26 mouse cellular contexts compared by ENCODE assay signal in genomic region chr9:111644228-111644627, GRCm38 (mm10). TPM values are rescaled to one million over a fixed set of nuclear protein-coding genes. Genes with fewer than 3 reads are reported as not detected.
DNase-seq lines count a peak whose midpoint lies in the region; ATAC-seq and TF ChIP-seq lines count a peak whose summit lies in the region.
"Had no signal": no experiment of that assay in that cellular context is flagged by ENCODE, and none has a peak within 500 bp of the region (broad histone marks: within the 10 kb centered on the region; RNA-seq: fewer than 3 reads in every experiment).

No protein-coding gene starts in this region.

- no peaks in the 10 kb centered on the region for H3K9me3 ChIP-seq in liver, embryonic 11.5 days (ENCODE audit: control insufficient read depth, low read length)
- H3K9me3 ChIP-seq: embryonic facial prominence, embryonic 10.5 days; embryonic facial prominence, embryonic 13.5 days; forebrain, embryonic 12.5 days; forebrain, embryonic 15.5 days; heart, embryonic 10.5 days had no signal

- intact Hi-C loops in heart, postnatal 14 days (cut with DNase I) = no loop called here

- H3K36me3 ChIP-seq in liver, adult 2 months (ENCODE audit: control insufficient read depth, insufficient read depth, low read length) = no peaks in the 10 kb centered on the region
- no peaks in the 10 kb centered on the region for H3K36me3 ChIP-seq in liver, embryonic 11.5 days (ENCODE audit: control insufficient read depth, insufficient read depth, low read length)
- H3K36me3 ChIP-seq: embryonic facial prominence, embryonic 10.5 days; embryonic facial prominence, embryonic 13.5 days; forebrain, embryonic 12.5 days; forebrain, embryonic 15.5 days; heart, embryonic 10.5 days had no signal

- TF ChIP-seq POLR2A in liver, adult 2 months (IDR thresholded peaks at IDR 0.05; ENCODE audit: extremely low read depth, insufficient read depth, low read length) = no peak

- H3K79me2 ChIP-seq in liver, adult 2 months (ENCODE audit: control insufficient read depth, insufficient read depth, low read length) = no peaks in the 10 kb centered on the region

- H3K4me2 ChIP-seq in liver, embryonic 11.5 days = no peak overlapping the region
- H3K4me2 ChIP-seq: embryonic facial prominence, embryonic 13.5 days; forebrain, embryonic 12.5 days; forebrain, embryonic 15.5 days; hindbrain, embryonic 14.5 days had no signal

- peak; percentile 61 for DNase-seq in heart, adult 11 months
- DNase-seq in heart, postnatal 14 days = no peak
- DNase-seq in kidney, adult 8-10 months = peak; percentile 5 to 24
- DNase-seq in kidney, postnatal 14 days = no peak
- peak; percentile 2 for DNase-seq in liver, adult 2 months (ENCODE audit: extremely low read depth, low read depth, low spot score)
- no peak for DNase-seq in liver, embryonic 11.5 days (ENCODE audit: low spot score)
- DNase-seq in yolk sac, embryonic 10.5 days (ENCODE audit: low spot score) = peak; percentile 24
- no peak for DNase-seq in urinary bladder, postnatal 14 days (ENCODE audit: low spot score)
- DNase-seq: adrenal gland, adult 8-10 months; adrenal gland, postnatal 25 days; cerebellum, adult 11-12 months; cerebellum, adult 8-10 months; cerebellum, postnatal 10 days; cerebellum, postnatal 36 days; embryo, embryonic 11 days; gastrocnemius, postnatal 25 days; heart, adult 2 months; heart, postnatal 36 days had no signal

- H3K9ac ChIP-seq in liver, adult 2 months (ENCODE audit: low read depth, low read length) = no peak overlapping the region
- H3K9ac ChIP-seq in liver, embryonic 11.5 days (ENCODE audit: low read depth, low read length) = no peak overlapping the region
- H3K9ac ChIP-seq: embryonic facial prominence, embryonic 13.5 days; forebrain, embryonic 12.5 days; forebrain, embryonic 15.5 days; hindbrain, embryonic 14.5 days had no signal

- no peak for TF ChIP-seq CTCF in liver, adult 2 months (IDR thresholded peaks at IDR 0.05; ENCODE audit: low read depth, low read length)

- H3K4me1 ChIP-seq in liver, adult 2 months (ENCODE audit: control insufficient read depth, insufficient read depth, low read length) = no peaks in the 10 kb centered on the region
- no peaks in the 10 kb centered on the region for H3K4me1 ChIP-seq in liver, embryonic 11.5 days (replicated peaks; ENCODE audit: control insufficient read depth, insufficient read depth, low read length)
- H3K4me1 ChIP-seq: embryonic facial prominence, embryonic 10.5 days; embryonic facial prominence, embryonic 13.5 days; forebrain, embryonic 12.5 days; forebrain, embryonic 15.5 days; heart, embryonic 10.5 days had no signal

- no peak overlapping the region for H3K27ac ChIP-seq in liver, adult 2 months (replicated peaks; ENCODE audit: insufficient read depth, low read depth, low read length)
- no peak overlapping the region for H3K27ac ChIP-seq in liver, embryonic 11.5 days (ENCODE audit: low read depth, low read length)
- H3K27ac ChIP-seq: embryonic facial prominence, embryonic 10.5 days; embryonic facial prominence, embryonic 13.5 days; forebrain, embryonic 12.5 days; forebrain, embryonic 15.5 days; heart, adult 2 months; heart, embryonic 10.5 days; hindbrain, embryonic 14.5 days had no signal

- WGBS in liver, adult 2 months = 62% methylated on average over 4 of the region's 4 CpGs
- WGBS in liver, embryonic 11.5 days = 65% methylated on average over 4 of the region's 4 CpGs

- ATAC-seq in liver, embryonic 11.5 days (replicated peaks; ENCODE audit: low FRiP score) = no peak
- ATAC-seq: activated CD4-positive, CD25-positive, alpha-beta regulatory T cell, adult 4 months; forebrain, embryonic 15.5 days had no signal

- no peak overlapping the region for H3K4me3 ChIP-seq in liver, adult 2 months (ENCODE audit: insufficient read depth, low read depth, low read length)
- H3K4me3 ChIP-seq in liver, embryonic 11.5 days (ENCODE audit: low read depth, low read length) = no peak overlapping the region
- H3K4me3 ChIP-seq: embryonic facial prominence, embryonic 10.5 days; embryonic facial prominence, embryonic 13.5 days; erythroblast, embryonic 14.5 days; forebrain, embryonic 12.5 days; forebrain, embryonic 15.5 days; heart, adult 2 months; heart, embryonic 10.5 days had no signal

- H3K27me3 ChIP-seq in liver, adult 2 months (ENCODE audit: control insufficient read depth, insufficient read depth, low read length) = no peaks in the 10 kb centered on the region
- H3K27me3 ChIP-seq in liver, embryonic 11.5 days (replicated peaks; ENCODE audit: control insufficient read depth, insufficient read depth, low read length) = no peaks in the 10 kb centered on the region
- H3K27me3 ChIP-seq: embryonic facial prominence, embryonic 13.5 days; forebrain, embryonic 12.5 days; forebrain, embryonic 15.5 days had no signal

RNA-seq across cellular contexts. Expression of gene Stac, which starts 45.9 kb away (rescaled TPM):
- total RNA-seq in heart, postnatal 14 days (2021) = under 1 TPM; 0.49 to 0.55 TPM
- total RNA-seq in liver, adult 2 months (2014; rRNA removed) = not detected in 2 replicates
- polyA plus RNA-seq in liver, adult 2 months (2012; rRNA removed) = 0.04 TPM in 1 of 2 replicates, not detected in the other
- 0.58 and 0.69 TPM in 2 replicates for polyA plus RNA-seq in liver, embryonic 11.5 days (2014; fragmentation: Nextera tagmentation; extraction: Ambion mirVana)
- polyA plus RNA-seq: activated CD4-positive, CD25-positive, alpha-beta regulatory T cell, adult 4 months; erythroblast, embryonic 14.5 days had no signal

Comparison
In these comparisons a context has a peak if more than half of its experiments do, and no peak if none do; other contexts are left out.
1. DNase-seq: peak in heart, adult 11 months (single experiment), kidney, adult 8-10 months (2 of 2), liver, adult 2 months (single experiment) and yolk sac, embryonic 10.5 days (single experiment); none in heart, postnatal 14 days (0 of 2), kidney, postnatal 14 days (single experiment), liver, embryonic 11.5 days (single experiment) and urinary bladder, postnatal 14 days (single experiment).